Mouse (Mus musculus) testis, adult 2 months (tissue): Measurements from ENCODE around the gene Ogdh.

Experiments
- CTCF ChIP-seq: fragments of 200-500 bp; IDR thresholded peaks from 2 replicates; pipeline ENCODE4 v1.5.1; 2012; ENCODE audit warnings: low read depth, mild to moderate bottlenecking, inconsistent platforms, low read length, moderate library complexity; ENCODE audit not compliant: control insufficient read depth, insufficient read depth, insufficient replicate concordance
- POLR2A ChIP-seq: fragments of 200-500 bp; IDR thresholded peaks from 2 replicates; pipeline ENCODE4 v1.6.1; 2012; ENCODE audit warnings: low read depth, mild to moderate bottlenecking, inconsistent platforms, low read length, moderate library complexity; ENCODE audit not compliant: control insufficient read depth

DNA sequence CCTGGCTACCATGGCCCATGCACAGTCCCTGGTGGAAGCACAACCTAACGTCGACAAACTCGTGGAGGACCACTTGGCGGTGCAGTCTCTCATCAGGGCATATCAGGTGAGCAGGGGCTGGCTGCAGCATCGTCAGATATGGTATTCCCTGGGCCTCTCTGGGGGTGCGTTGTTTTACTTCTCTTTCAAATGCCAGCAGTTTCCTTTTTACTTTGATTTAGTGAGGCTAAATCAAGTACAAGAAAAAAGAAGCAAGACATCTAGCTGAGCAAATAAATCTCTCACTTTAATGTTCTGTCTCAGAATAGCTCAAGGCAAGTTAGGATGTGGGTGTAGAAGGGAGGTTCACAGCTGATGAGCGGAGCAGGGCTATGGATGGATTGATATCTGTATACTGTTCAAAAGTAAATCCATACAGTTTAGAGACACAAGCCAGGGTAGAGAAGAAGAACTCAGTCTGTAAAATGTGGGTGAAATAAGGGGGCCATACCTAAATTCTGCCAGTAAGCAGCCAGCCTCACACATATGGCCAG lies 22.5 kb downstream of the Ogdh start:
- no peak for TF ChIP-seq CTCF
- TF ChIP-seq POLR2A, result no peak
